Mouse (Mus musculus): ENCODE data around the gene Glt28d2. TPM values are rescaled to one million over a fixed set of nuclear protein-coding genes. Genes with fewer than 3 reads are reported as not detected.

Glt28d2 gene
- total and polyA plus RNA-seq, 3 experiments, result 0.04 to 0.08 TPM; not detected in 1

DNA sequence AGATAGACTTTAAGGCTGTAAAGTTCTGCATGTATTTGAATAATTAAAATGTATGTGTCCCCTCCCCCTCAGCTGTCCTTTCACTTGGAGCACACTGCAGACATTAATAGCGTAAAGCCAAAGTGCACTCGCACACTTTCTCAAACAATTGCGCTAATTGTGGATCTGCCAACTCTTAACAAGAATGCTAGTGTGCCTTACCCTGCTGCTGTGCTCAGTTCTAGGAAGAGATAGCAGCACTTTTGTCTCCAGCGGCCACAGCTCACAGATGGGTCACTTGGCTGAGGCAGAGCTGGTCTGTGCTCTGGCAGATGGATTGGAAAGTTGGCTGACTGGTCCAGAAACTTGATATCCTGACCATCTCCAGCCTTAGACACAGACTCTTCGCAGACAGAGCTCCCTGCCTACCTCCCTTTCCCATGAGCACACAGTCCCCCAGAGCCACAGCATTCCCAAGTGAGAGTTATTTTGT, 40.9 kb upstream of the Glt28d2 start:
- H3K79me2 ChIP-seq (replicated peaks; ENCODE audit: control insufficient read depth, extremely low read depth, insufficient read depth, poor library complexity, severe bottlenecking), result no peaks in the 10 kb centered on the region
- H3K9ac ChIP-seq (ENCODE audit: insufficient read depth, low read depth), result no peak overlapping the region
- no peak overlapping the region for H3K27ac ChIP-seq (ENCODE audit: insufficient read depth, low read depth)
- H3K4me3 ChIP-seq (replicated peaks in 1 of 3; ENCODE audit: low read depth in 2 of 3, low read length in 2 of 3, poor library complexity in 1 of 3), result no peak overlapping the region
- peaks cover 0 to 2% of the 10 kb centered on the region in 2 experiments; a peak in 1 of 4 replicates for H3K4me1 ChIP-seq (ENCODE audit: control insufficient read depth in 1 of 2, insufficient read depth in 2 of 2)
- in situ Hi-C loops (cut with MboI; ENCODE audit: low pct_ligation_motif_present, low pct_unique_long_range_greater_than_20kb, low sequenced_read_pairs) (no loop called here), dilution Hi-C loops (cut with MboI; ENCODE audit: extremely low pct_ligation_motif_present, extremely low pct_unique_long_range_greater_than_20kb, low sequenced_read_pairs) (no loop called here)
- H3K27me3 ChIP-seq (replicated peaks), result no peaks in the 10 kb centered on the region
- no peaks in the 10 kb centered on the region for H3K36me3 ChIP-seq (replicated peaks in 1 of 2; ENCODE audit: control insufficient read depth in 1 of 2, insufficient read depth in 1 of 2, low read length in 1 of 2)
- no peak for DNase-seq (ENCODE audit: extremely low read depth)
- H3K9me3 ChIP-seq (replicated peaks; ENCODE audit: low read length), result no peaks in the 10 kb centered on the region
- H3K4me2 ChIP-seq (ENCODE audit: insufficient read depth, low read depth, poor library complexity, severe bottlenecking), result no peak overlapping the region
- TF ChIP-seq TBP (conservative IDR thresholded peaks at IDR 0.05; ENCODE audit: low read depth, low read length), result no peak
- no peak for TF ChIP-seq USF2 (conservative IDR thresholded peaks at IDR 0.05; ENCODE audit: low read depth, low read length)
- no peak for TF ChIP-seq JUN (IDR thresholded peaks at IDR 0.05; ENCODE audit: insufficient read depth, low read depth, low read length)
- no peak for TF ChIP-seq ZNF384 (IDR thresholded peaks at IDR 0.05; ENCODE audit: low read depth, low read length)
- no peak for TF ChIP-seq BHLHE40 (IDR thresholded peaks at IDR 0.05; ENCODE audit: low read depth, low read length)
- no peak for TF ChIP-seq MAX (IDR thresholded peaks at IDR 0.05; ENCODE audit: low read length)
- TF ChIP-seq POLR2AphosphoS2 (IDR thresholded peaks at IDR 0.05; ENCODE audit: low read depth, low read length), result no peak
- TF ChIP-seq TCF12 (IDR thresholded peaks at IDR 0.05; ENCODE audit: low read depth, low read length), result no peak
- no peak for TF ChIP-seq MEF2A (IDR thresholded peaks at IDR 0.05; ENCODE audit: borderline replicate concordance, low read depth, low read length)
- no peak for TF ChIP-seq MAZ (IDR thresholded peaks at IDR 0.05; ENCODE audit: low read depth, low read length)
- no peak for TF ChIP-seq SIN3A (IDR thresholded peaks at IDR 0.05; ENCODE audit: low read length)
- TF ChIP-seq EP300 (IDR thresholded peaks at IDR 0.05; ENCODE audit: low read length), result no peak
- no peak for TF ChIP-seq SMC3 (IDR thresholded peaks at IDR 0.05; ENCODE audit: low read depth, low read length)
- no peak for TF ChIP-seq NRF1 (IDR thresholded peaks at IDR 0.05; ENCODE audit: low read depth, low read length)
- TF ChIP-seq KAT2A (IDR thresholded peaks at IDR 0.05; ENCODE audit: insufficient replicate concordance, low read length), result no peak
- no peak for TF ChIP-seq RCOR1 (conservative IDR thresholded peaks at IDR 0.05; ENCODE audit: low read depth, low read length)
- TF ChIP-seq USF1 (IDR thresholded peaks at IDR 0.05; ENCODE audit: low read depth, low read length), result no peak
- no peak for TF ChIP-seq ETS1 (conservative IDR thresholded peaks at IDR 0.05; ENCODE audit: low read depth, low read length)
- no peak for TF ChIP-seq NELFE (IDR thresholded peaks at IDR 0.05; ENCODE audit: low read depth, low read length)
- no peak for TF ChIP-seq HCFC1 (IDR thresholded peaks at IDR 0.05; ENCODE audit: low read depth, low read length)

DNA sequence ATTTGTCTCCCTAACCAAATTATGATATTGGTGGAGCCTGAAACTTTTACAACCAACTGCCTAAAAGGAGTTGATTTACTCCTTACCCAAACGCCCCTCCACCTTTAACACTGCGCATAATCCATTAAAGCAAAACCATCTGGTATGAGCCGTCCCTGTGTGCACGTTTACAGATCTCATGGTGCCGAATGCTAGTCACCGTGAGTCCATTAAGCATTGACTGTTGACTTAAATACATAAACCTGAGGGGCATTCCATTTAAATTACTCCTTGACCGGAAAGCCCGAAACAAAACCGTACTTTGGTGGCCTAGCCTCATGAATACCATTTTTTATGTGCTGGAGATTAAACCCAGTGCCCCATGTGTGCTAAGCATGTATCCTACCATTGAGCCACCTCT, 40.0 kb upstream of the Glt28d2 start:
- in situ Hi-C loops (cut with MboI; ENCODE audit: low pct_ligation_motif_present, low pct_unique_long_range_greater_than_20kb, low sequenced_read_pairs) (no loop called here), dilution Hi-C loops (cut with MboI; ENCODE audit: extremely low pct_ligation_motif_present, extremely low pct_unique_long_range_greater_than_20kb, low sequenced_read_pairs) (no loop called here)
- Histone ChIP-seq H3K9me3 (replicated peaks; ENCODE audit: low read length) (no peaks in the 10 kb centered on the region), H3K27me3 (replicated peaks) (no peaks in the 10 kb centered on the region), H3K27ac (ENCODE audit: insufficient read depth, low read depth) (no peak overlapping the region), H3K9ac (ENCODE audit: insufficient read depth, low read depth) (no peak overlapping the region), H3K79me2 (replicated peaks; ENCODE audit: control insufficient read depth, extremely low read depth, insufficient read depth, poor library complexity, severe bottlenecking) (no peaks in the 10 kb centered on the region), H3K36me3 (replicated peaks in 1 of 2; ENCODE audit: control insufficient read depth in 1 of 2, insufficient read depth in 1 of 2, low read length in 1 of 2) (no peaks in the 10 kb centered on the region), H3K4me2 (ENCODE audit: insufficient read depth, low read depth, poor library complexity, severe bottlenecking) (no peak overlapping the region), H3K4me3 (replicated peaks in 1 of 3; ENCODE audit: low read depth in 2 of 3, low read length in 2 of 3, poor library complexity in 1 of 3) (no peak overlapping the region), H3K4me1 (ENCODE audit: control insufficient read depth in 1 of 2, insufficient read depth in 2 of 2) (peaks cover 0 to 2% of the 10 kb centered on the region in 2 experiments; a peak in 1 of 4 replicates)
- TF ChIP-seq UBTF (IDR thresholded peaks at IDR 0.05; ENCODE audit: low read depth, low read length) (no peak), HCFC1 (IDR thresholded peaks at IDR 0.05; ENCODE audit: low read depth, low read length) (no peak)
- DNase-seq (ENCODE audit: extremely low read depth), result no peak
